In the genomic region with DNA sequence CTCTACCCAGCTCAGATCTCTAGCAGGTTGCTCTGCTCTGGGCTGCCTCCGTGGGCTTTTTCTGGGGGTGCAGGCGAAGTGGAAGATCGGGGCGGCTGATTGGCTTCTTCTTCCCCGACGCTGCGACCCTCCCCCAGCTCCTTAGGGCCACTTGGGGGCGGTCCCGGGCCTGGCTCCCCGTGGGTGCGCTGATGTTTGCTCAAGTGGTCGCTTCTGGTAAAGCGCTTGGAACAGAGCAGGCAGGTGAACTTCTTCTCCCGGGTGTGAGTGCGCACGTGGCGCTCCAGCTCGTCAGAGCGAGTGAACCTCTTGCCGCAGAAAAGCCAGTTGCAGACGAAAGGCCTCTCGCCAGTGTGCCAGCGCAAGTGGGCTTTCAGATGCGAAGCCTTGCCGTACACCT, we compare ENCODE assay signal across 9 mouse cellular contexts. TPM values are rescaled to one million over a fixed set of nuclear protein-coding genes. Genes with fewer than 3 reads are reported as not detected.
A peak's percentile ranks its signal among the peaks of the same experiment; 100 is the strongest.
DNase-seq lines count a peak whose midpoint lies in the region; ATAC-seq and TF ChIP-seq lines count a peak whose summit lies in the region.
"Had no signal": no experiment of that assay in that cellular context is flagged by ENCODE, and none has a peak within 500 bp of the region (broad histone marks: within the 10 kb centered on the region; RNA-seq: fewer than 3 reads in every experiment).

No protein-coding gene starts in this region.

- H3K9ac ChIP-seq in heart, embryonic 11.5 days (ENCODE audit: low read depth, low read length), result no peak overlapping the region
- no peak overlapping the region for H3K9ac ChIP-seq in hindbrain, embryonic 14.5 days
- 0 out of 2 replicates have a peak overlapping the region, but pooled peaks have one; percentile 3 for H3K9ac ChIP-seq in midbrain, postnatal 0 days (replicated peaks; ENCODE audit: low read length, poor library complexity, severe bottlenecking)

- peak; percentile 26; the same call in 1 of the 2 replicates for TF ChIP-seq CTCF in midbrain, postnatal 0 days (IDR thresholded peaks at IDR 0.05)

- peaks cover 20% of the 10 kb centered on the region for H3K4me1 ChIP-seq in heart, embryonic 11.5 days (ENCODE audit: control insufficient read depth, insufficient read depth, low read length)
- H3K4me1 ChIP-seq in hindbrain, embryonic 14.5 days (replicated peaks; ENCODE audit: control insufficient read depth, insufficient read depth, low read length), result peaks cover 21% of the 10 kb centered on the region
- peaks cover 10% of the 10 kb centered on the region for H3K4me1 ChIP-seq in midbrain, postnatal 0 days (ENCODE audit: insufficient read depth, low read length)

- peak overlapping the region; percentile 50 for H3K4me2 ChIP-seq in heart, embryonic 11.5 days
- H3K4me2 ChIP-seq in hindbrain, embryonic 14.5 days (replicated peaks), result peak overlapping the region; percentile 46
- peak overlapping the region; percentile 43 for H3K4me2 ChIP-seq in midbrain, postnatal 0 days (ENCODE audit: low read depth, low read length, poor library complexity, severe bottlenecking)

- H3K27ac ChIP-seq in heart, embryonic 11.5 days (ENCODE audit: low read depth, low read length), result no peak overlapping the region
- H3K27ac ChIP-seq in hindbrain, embryonic 14.5 days, result no peak overlapping the region
- no peak overlapping the region for H3K27ac ChIP-seq in midbrain, postnatal 0 days (ENCODE audit: low read depth, low read length)

- H3K27me3 ChIP-seq in heart, embryonic 11.5 days (ENCODE audit: control insufficient read depth, insufficient read depth, low read length), result peaks cover 45% of the 10 kb centered on the region
- peaks cover 42% of the 10 kb centered on the region for H3K27me3 ChIP-seq in hindbrain, embryonic 14.5 days (ENCODE audit: control insufficient read depth, insufficient read depth, low read length)
- peaks cover 39% of the 10 kb centered on the region for H3K27me3 ChIP-seq in midbrain, postnatal 0 days (ENCODE audit: insufficient read depth, low read length)

- no peak for DNase-seq in heart, adult 8-10 months (ENCODE audit: low spot score)
- DNase-seq in T-cell, adult 2 months (ENCODE audit: low spot score), result peak; percentile 8
- no peak for DNase-seq in hindbrain, embryonic 14.5 days (ENCODE audit: low spot score)
- DNase-seq in midbrain, postnatal 0 days (ENCODE audit: low spot score), result no peak
- DNase-seq in gastrocnemius, postnatal 14 days, result no peak
- no peak for DNase-seq in c-Kit-positive CD71-positive TER-119-positive erythroid progenitor cells, embryonic 14.5 days (ENCODE audit: low spot score)
- DNase-seq in adrenal gland, postnatal 4 days (ENCODE audit: low spot score in 2 of 2), result no peak
- DNase-seq: lung, adult 18-20 months had no signal

- no peaks in the 10 kb centered on the region for H3K9me3 ChIP-seq in heart, embryonic 11.5 days (replicated peaks; ENCODE audit: control insufficient read depth, low read length)
- no peaks in the 10 kb centered on the region for H3K9me3 ChIP-seq in hindbrain, embryonic 14.5 days (ENCODE audit: control insufficient read depth, low read length)
- H3K9me3 ChIP-seq in midbrain, postnatal 0 days (ENCODE audit: low read length), result no peaks in the 10 kb centered on the region

- no peak for ATAC-seq in heart, embryonic 11.5 days (replicated peaks; ENCODE audit: insufficient number of reproducible peaks, low FRiP score, low TSS enrichment)
- no peak; the same call in 1 of the 2 replicates for ATAC-seq in hindbrain, embryonic 14.5 days (ENCODE audit: low FRiP score)
- no peak for ATAC-seq in midbrain, postnatal 0 days (ENCODE audit: low FRiP score)

- WGBS in heart, embryonic 11.5 days (ENCODE audit: insufficient replicate concordance), result 2% methylated on average over 25 of the region's 25 CpGs
- 1% methylated on average over 25 of the region's 25 CpGs for WGBS in hindbrain, embryonic 14.5 days
- WGBS in midbrain, postnatal 0 days, result 6% methylated on average over 23 of the region's 25 CpGs

- H3K4me3 ChIP-seq in heart, embryonic 11.5 days (ENCODE audit: low read depth, low read length), result peak overlapping the region; percentile 30
- H3K4me3 ChIP-seq in hindbrain, embryonic 14.5 days (replicated peaks; ENCODE audit: low read length), result peak overlapping the region; percentile 13
- H3K4me3 ChIP-seq in midbrain, postnatal 0 days (ENCODE audit: low read depth, low read length), result peak overlapping the region; percentile 25

- intact Hi-C loops in gastrocnemius, postnatal 14 days (cut with DNase I; ENCODE audit: low total_unique reads), result no loop called here

- no peaks in the 10 kb centered on the region for H3K36me3 ChIP-seq in heart, embryonic 11.5 days (ENCODE audit: control insufficient read depth, insufficient read depth, low read length)
- no peaks in the 10 kb centered on the region for H3K36me3 ChIP-seq in hindbrain, embryonic 14.5 days (replicated peaks; ENCODE audit: control insufficient read depth, insufficient read depth)
- no peaks in the 10 kb centered on the region for H3K36me3 ChIP-seq in midbrain, postnatal 0 days (ENCODE audit: insufficient read depth, low read length)

RNA-seq across cellular contexts. Expression of gene Aaas, which starts 7.6 kb away (rescaled TPM):
- polyA plus RNA-seq in heart, embryonic 11.5 days (2014; fragmentation: Nextera tagmentation; extraction: Ambion mirVana), result 62.9 and 64.9 TPM in 2 replicates
- total RNA-seq in heart, adult 8-10 months (2022), result 10 to 100 TPM in 3 of 4 experiments, 1 to 10 TPM in 1; 9.8 to 15.0 (median 12.5) TPM
- 30.7 and 33.8 TPM in 2 replicates for polyA plus RNA-seq in hindbrain, embryonic 14.5 days (2014; fragmentation: Nextera tagmentation; extraction: Ambion mirVana)
- total RNA-seq in midbrain, postnatal 0 days (2014; rRNA removed), result 21.8 and 31.1 TPM in 2 replicates
- polyA plus RNA-seq in midbrain, postnatal 0 days (2015; fragmentation: Nextera tagmentation; extraction: Ambion mirVana), result 30.1 and 32.8 TPM in 2 replicates
- 1 to 10 TPM; 7.2 to 8.4 TPM for total RNA-seq in gastrocnemius, postnatal 14 days (2021)
- total RNA-seq in adrenal gland, postnatal 4 days (2021), result 10 to 100 TPM; 32.3 to 39.0 TPM

RNA-seq across cellular contexts. Expression of gene Sp7, which starts 8.9 kb away (rescaled TPM):
- polyA plus RNA-seq in heart, embryonic 11.5 days (2014; fragmentation: Nextera tagmentation; extraction: Ambion mirVana), result 0.20 and 0.52 TPM in 2 replicates
- total RNA-seq in heart, adult 8-10 months (2022), result not detected
- polyA plus RNA-seq in hindbrain, embryonic 14.5 days (2014; fragmentation: Nextera tagmentation; extraction: Ambion mirVana), result 0.64 and 0.82 TPM in 2 replicates
- 0.47 and 0.60 TPM in 2 replicates for total RNA-seq in midbrain, postnatal 0 days (2014; rRNA removed)
- 0.10 and 0.31 TPM in 2 replicates for polyA plus RNA-seq in midbrain, postnatal 0 days (2015; fragmentation: Nextera tagmentation; extraction: Ambion mirVana)
- total RNA-seq in gastrocnemius, postnatal 14 days (2021), result under 1 TPM; 0.11 to 0.14 TPM
- under 1 TPM; 0.31 to 0.48 TPM for total RNA-seq in adrenal gland, postnatal 4 days (2021)

RNA-seq across cellular contexts. Expression of gene Myg1, which starts 26.6 kb away (rescaled TPM):
- polyA plus RNA-seq in heart, embryonic 11.5 days (2014; fragmentation: Nextera tagmentation; extraction: Ambion mirVana), result 72.7 and 77.8 TPM in 2 replicates
- 10 to 100 TPM; 23.2 to 24.6 (median 24.5) TPM for total RNA-seq in heart, adult 8-10 months (2022)
- polyA plus RNA-seq in hindbrain, embryonic 14.5 days (2014; fragmentation: Nextera tagmentation; extraction: Ambion mirVana), result 77.4 and 78.4 TPM in 2 replicates
- 63.1 and 69.1 TPM in 2 replicates for total RNA-seq in midbrain, postnatal 0 days (2014; rRNA removed)
- polyA plus RNA-seq in midbrain, postnatal 0 days (2015; fragmentation: Nextera tagmentation; extraction: Ambion mirVana), result 83.2 and 87.1 TPM in 2 replicates
- total RNA-seq in gastrocnemius, postnatal 14 days (2021), result 10 to 100 TPM; 17.6 to 19.0 TPM
- total RNA-seq in adrenal gland, postnatal 4 days (2021), result 10 to 100 TPM; 86.3 to 96.7 TPM

RNA-seq across cellular contexts. Expression of gene Pfdn5, which starts 32.2 kb away (rescaled TPM):
- polyA plus RNA-seq in heart, embryonic 11.5 days (2014; fragmentation: Nextera tagmentation; extraction: Ambion mirVana), result 307 and 350 TPM in 2 replicates
- total RNA-seq in heart, adult 8-10 months (2022), result 100 to 1,000 TPM; 300 to 347 (median 339) TPM
- 518 and 626 TPM in 2 replicates for polyA plus RNA-seq in hindbrain, embryonic 14.5 days (2014; fragmentation: Nextera tagmentation; extraction: Ambion mirVana)
- 145 and 153 TPM in 2 replicates for total RNA-seq in midbrain, postnatal 0 days (2014; rRNA removed)
- polyA plus RNA-seq in midbrain, postnatal 0 days (2015; fragmentation: Nextera tagmentation; extraction: Ambion mirVana), result 525 and 567 TPM in 2 replicates
- total RNA-seq in gastrocnemius, postnatal 14 days (2021), result 100 to 1,000 TPM; 212 to 228 TPM
- 100 to 1,000 TPM; 443 to 452 TPM for total RNA-seq in adrenal gland, postnatal 4 days (2021)

RNA-seq across cellular contexts. Expression of gene Sp1, which starts 47.8 kb away (rescaled TPM):
- polyA plus RNA-seq in heart, embryonic 11.5 days (2014; fragmentation: Nextera tagmentation; extraction: Ambion mirVana), result 7.5 and 8.1 TPM in 2 replicates
- total RNA-seq in heart, adult 8-10 months (2022), result 10 to 100 TPM; 31.8 to 43.8 (median 38.7) TPM
- 5.3 and 6.2 TPM in 2 replicates for polyA plus RNA-seq in hindbrain, embryonic 14.5 days (2014; fragmentation: Nextera tagmentation; extraction: Ambion mirVana)
- total RNA-seq in midbrain, postnatal 0 days (2014; rRNA removed), result 20.9 and 25.6 TPM in 2 replicates
- 2.2 and 2.8 TPM in 2 replicates for polyA plus RNA-seq in midbrain, postnatal 0 days (2015; fragmentation: Nextera tagmentation; extraction: Ambion mirVana)
- total RNA-seq in gastrocnemius, postnatal 14 days (2021), result 10 to 100 TPM; 27.5 to 31.2 TPM
- 100 to 1,000 TPM; 101 to 110 TPM for total RNA-seq in adrenal gland, postnatal 4 days (2021)
